Mouse (Mus musculus) ES-E14 (cell line): Measurements from ENCODE around the gene Cst13. TPM values are rescaled to one million over a fixed set of nuclear protein-coding genes. Genes with fewer than 3 reads are reported as not detected.

Experiments
- DNase-seq: peaks from one replicate; pipeline ENCODE4 v3.0.0-alpha.2; 2013; ENCODE audit warnings: low read depth, low spot score
- H3K27ac ChIP-seq: 2 replicates; pipeline ENCODE4 v1.5.1; 2012; ENCODE audit warnings: low read depth, mild to moderate bottlenecking, low read length, moderate library complexity, mixed read lengths; ENCODE audit not compliant: poor library complexity, insufficient read depth, severe bottlenecking
- H3K36me3 ChIP-seq: 2 replicates; pipeline ENCODE4 v1.6.1; 2012; ENCODE audit warnings: mild to moderate bottlenecking, low read length, moderate library complexity, mixed read lengths; ENCODE audit not compliant: control insufficient read depth, poor library complexity, insufficient read depth, severe bottlenecking
- H3K4me1 ChIP-seq, 2 experiments: fragments of 150-350 bp in 1 of 2; sonication (generic) in 1 of 2; 2 replicates each; pipeline ENCODE4 v1.6.1; 2012; ENCODE audit warnings: low read length in 2 of 2, mild to moderate bottlenecking in 1 of 2, mixed read lengths in 1 of 2; ENCODE audit not compliant: control insufficient read depth in 2 of 2, insufficient read depth in 2 of 2, poor library complexity in 1 of 2
- H3K4me3 ChIP-seq, 2 experiments: fragments of 150-350 bp in 1 of 2; sonication (generic) in 1 of 2; 2 replicates each; pipeline ENCODE4 v1.5.1; 2012; ENCODE audit warnings: low read length in 2 of 2, low read depth in 1 of 2, mild to moderate bottlenecking in 1 of 2, mixed read lengths in 1 of 2; ENCODE audit not compliant: insufficient read depth in 1 of 2, poor library complexity in 1 of 2, severe bottlenecking in 1 of 2
- H3K9ac ChIP-seq: 2 replicates; pipeline ENCODE4 v1.6.1; 2012; ENCODE audit warnings: low read depth, mild to moderate bottlenecking, low read length, mixed read lengths; ENCODE audit not compliant: poor library complexity, insufficient read depth, severe bottlenecking
- H3K9me3 ChIP-seq: fragments of 150-350 bp; sonication (generic); 2 replicates; pipeline ENCODE4 v1.6.1; 2012; ENCODE audit warnings: low read depth, mild to moderate bottlenecking, low read length; ENCODE audit not compliant: control insufficient read depth, insufficient read depth
- CHD2 ChIP-seq: IDR thresholded peaks from 2 replicates; pipeline ENCODE4 v1.6.1; 2014; ENCODE audit warnings: mild to moderate bottlenecking, low read depth, low read length, inconsistent platforms
- HCFC1 ChIP-seq: IDR thresholded peaks from 2 replicates; pipeline ENCODE4 v1.6.1; 2012; ENCODE audit warnings: low read length, inconsistent platforms, borderline replicate concordance; ENCODE audit not compliant: insufficient read depth
- MAFK ChIP-seq: IDR thresholded peaks from 2 replicates; pipeline ENCODE4 v1.6.1; 2014; ENCODE audit warnings: mild to moderate bottlenecking, low read depth, low read length, inconsistent platforms; ENCODE audit not compliant: insufficient read depth
- ZC3H11A ChIP-seq: IDR thresholded peaks from 2 replicates; pipeline ENCODE4 v1.6.1; 2012; ENCODE audit warnings: low read depth, mild to moderate bottlenecking, inconsistent platforms, low read length, borderline replicate concordance
- ZNF384 ChIP-seq: IDR thresholded peaks from 2 replicates; pipeline ENCODE4 v1.6.1; 2012; ENCODE audit warnings: low read depth, low read length, inconsistent platforms
- in situ Hi-C, 2 experiments: fragments of 600-800 bp; cut with MboI; formaldehyde crosslinking; loops; one replicate each; pipeline ENCODE4 v1.15.1; 2025; ENCODE audit warnings: low sequenced_read_pairs in 2 of 2, inconsistent platforms in 1 of 2; ENCODE audit not compliant: unreplicated experiment in 2 of 2
- total RNA-seq: library from RNA; depleted of rRNA; stranded (reverse); fragments of 300-350 nt; gene quantifications from 2 replicates; pipeline ENCODE4 v1.2.3, GENCODE M21; 2012; rRNA removed

The Cst13 gene
- total RNA-seq, 1 experiment = not detected

- no peak for TF ChIP-seq ZC3H11A
- no peak for TF ChIP-seq ZNF384
- no peak for TF ChIP-seq MAFK
- no peak for TF ChIP-seq HCFC1
- TF ChIP-seq CHD2 = no peak
- H3K27ac ChIP-seq = no peak overlapping the region; the same call in 1 of the 2 replicates
- no peaks in the 10 kb centered on the region for H3K9me3 ChIP-seq
- no peaks in the 10 kb centered on the region for H3K36me3 ChIP-seq
- H3K4me3 ChIP-seq = no peak overlapping the region
- no peak for DNase-seq
- H3K9ac ChIP-seq = no peak overlapping the region
- in situ Hi-C loops = no loop called here
- peaks cover 4 to 19% of the 10 kb centered on the region in 2 experiments; a peak in 3 of 4 replicates for H3K4me1 ChIP-seq
Measured at GRCm38 (mm10) chr2:148878641-148879130, 58.8 kb downstream of the Cst13 start.

- Histone ChIP-seq H3K4me1 (peaks cover 4 to 14% of the 10 kb centered on the region in 2 experiments; a peak in 3 of 4 replicates), H3K36me3 (no peaks in the 10 kb centered on the region), H3K4me3 (no peak overlapping the region), H3K9me3 (no peaks in the 10 kb centered on the region), H3K9ac (no peak overlapping the region), H3K27ac (no peak overlapping the region)
- in situ Hi-C loops = no loop called here
- TF ChIP-seq MAFK (no peak), ZNF384 (no peak), HCFC1 (no peak), CHD2 (no peak), ZC3H11A (no peak)
- no peak for DNase-seq
Measured at GRCm38 (mm10) chr2:148879199-148879598, 59.3 kb downstream of the Cst13 start.

Other genes with a start within 250 kb of the Cst13 start
- 50.8 and 62.9 TPM in 2 replicates for gene Nxt1, start 147.5 kb upstream of the Cst13 start, total RNA-seq
- 15.6 and 17.6 TPM in 2 replicates for gene Gzf1, start 139.1 kb upstream of the Cst13 start, total RNA-seq
- 4.2 and 5.4 TPM in 2 replicates for gene Napb, start 87.6 kb upstream of the Cst13 start, total RNA-seq
- gene Cstl1, start 69.7 kb upstream of the Cst13 start, total RNA-seq = not detected in 2 replicates
- not detected in 2 replicates for gene Cst11, start 48.6 kb upstream of the Cst13 start, total RNA-seq
- gene 8030411F24Rik, start 38.1 kb upstream of the Cst13 start, total RNA-seq = 1.3 TPM in 1 of 2 replicates, not detected in the other
- gene Cst12, start 30.7 kb upstream of the Cst13 start, total RNA-seq = not detected in 2 replicates
- not detected in 2 replicates for gene Cst8, start 21.3 kb upstream of the Cst13 start, total RNA-seq
- gene Cst9, start 15.1 kb downstream of the Cst13 start, total RNA-seq = not detected in 2 replicates
- not detected in 2 replicates for gene 9230104L09Rik, start 45.0 kb downstream of the Cst13 start, total RNA-seq
- gene Cst3, start 55.6 kb downstream of the Cst13 start, total RNA-seq = 304 and 327 TPM in 2 replicates
- gene Gm1330, start 183.2 kb downstream of the Cst13 start, total RNA-seq = not detected in 2 replicates
- not detected in 2 replicates for gene Gm10750, start 197.2 kb downstream of the Cst13 start, total RNA-seq